Mouse (Mus musculus): ENCODE measurements around the gene E2f2.

The E2f2 gene

GRCm38 (mm10) chr4:136177244-136177611 is 5.0 kb downstream of the E2f2 start:
- peak; percentile 44 to 53 for DNase-seq

DNA sequence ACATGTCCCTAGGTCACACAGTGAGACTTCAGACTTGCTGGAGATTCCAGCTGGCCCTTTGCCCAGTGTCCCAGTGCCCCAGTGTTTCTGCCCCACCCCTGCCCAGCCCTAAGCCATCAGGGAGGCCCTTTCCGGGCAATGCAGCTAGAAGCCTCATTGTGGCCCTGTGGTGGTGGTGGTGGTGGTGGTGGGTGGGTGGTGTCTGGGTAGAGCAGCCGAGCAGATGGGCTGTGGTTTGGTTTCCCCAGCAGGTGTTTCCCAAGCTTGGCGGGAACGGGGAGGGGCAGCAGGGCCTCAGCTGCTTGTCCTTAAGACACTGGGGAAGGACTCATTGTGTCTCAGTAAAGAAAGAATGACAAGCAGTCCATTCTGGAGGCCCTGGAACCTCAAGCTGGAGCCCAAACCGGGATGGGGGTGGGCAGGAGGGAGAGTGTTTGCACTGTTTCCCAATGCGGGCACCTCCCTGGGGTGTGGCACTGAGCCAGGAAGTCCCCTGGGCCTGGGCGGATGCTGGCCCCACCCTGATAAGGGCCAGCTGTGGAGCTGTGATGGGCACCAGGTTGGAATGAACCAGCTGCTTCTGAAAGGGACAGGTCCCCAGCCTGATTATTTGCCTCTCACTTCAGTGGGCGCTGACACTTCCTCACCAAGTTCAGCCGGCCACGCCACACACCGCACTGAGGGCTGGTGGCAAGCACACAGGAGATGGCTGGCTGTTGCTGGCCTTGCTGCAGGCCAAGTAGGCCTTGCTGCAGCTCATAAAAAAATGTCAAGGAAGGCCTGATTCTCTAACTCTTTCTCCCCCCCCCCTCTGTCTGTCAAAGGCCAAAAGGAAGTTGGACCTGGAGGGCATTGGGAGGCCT is 5.6 kb downstream of the E2f2 start:
- peak; percentile 60 to 68 for DNase-seq

DNA sequence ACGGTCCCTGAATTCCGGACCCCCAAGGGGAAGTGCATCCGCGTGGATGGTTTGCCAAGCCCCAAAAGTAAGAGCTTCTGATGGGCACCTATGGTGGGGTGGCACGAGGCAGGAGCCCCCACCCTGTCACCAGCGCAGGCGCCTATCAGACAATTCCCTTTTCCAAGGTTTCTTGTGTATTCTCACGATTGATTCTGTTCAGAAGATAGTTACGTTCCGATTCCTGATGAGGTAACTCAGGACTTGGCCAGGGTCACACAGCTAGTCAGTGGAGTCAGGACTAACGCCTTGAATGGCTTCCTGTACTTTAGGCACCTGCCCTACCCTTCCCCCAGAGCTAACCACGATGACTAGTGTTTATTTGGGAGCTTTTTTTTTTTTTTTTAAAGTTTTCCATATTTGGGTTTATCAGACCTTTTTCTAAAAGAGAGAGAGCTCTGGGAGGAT is 6.3 kb downstream of the E2f2 start:
- DNase-seq: peak in 1 of 2 experiments; percentile 38

DNA sequence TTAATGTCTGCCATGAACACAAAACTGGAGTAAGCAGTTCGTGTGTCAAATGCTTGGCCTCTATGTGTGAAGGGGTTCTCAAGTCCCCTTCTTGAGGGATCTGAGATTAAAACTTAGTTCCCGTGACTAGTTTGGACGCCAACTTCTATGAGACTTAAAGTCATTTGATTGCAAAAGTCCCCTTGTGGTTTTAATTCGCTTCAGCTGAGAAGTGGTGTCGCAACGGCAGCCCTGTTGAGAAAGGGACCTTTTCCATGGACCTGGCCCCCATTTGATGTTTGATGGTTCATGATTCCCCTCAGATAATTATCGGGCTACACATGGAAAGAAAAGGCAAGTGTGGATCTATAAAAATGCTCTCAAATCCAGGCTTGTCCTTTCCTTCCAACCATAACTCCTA is 7.3 kb downstream of the E2f2 start:
- peak in 1 of 2 experiments; percentile 30 for DNase-seq

- DNase-seq: peak; percentile 97 to 98
Observed at GRCm38 (mm10) chr4:136179998-136180397, 7.8 kb downstream of the E2f2 start.

DNA sequence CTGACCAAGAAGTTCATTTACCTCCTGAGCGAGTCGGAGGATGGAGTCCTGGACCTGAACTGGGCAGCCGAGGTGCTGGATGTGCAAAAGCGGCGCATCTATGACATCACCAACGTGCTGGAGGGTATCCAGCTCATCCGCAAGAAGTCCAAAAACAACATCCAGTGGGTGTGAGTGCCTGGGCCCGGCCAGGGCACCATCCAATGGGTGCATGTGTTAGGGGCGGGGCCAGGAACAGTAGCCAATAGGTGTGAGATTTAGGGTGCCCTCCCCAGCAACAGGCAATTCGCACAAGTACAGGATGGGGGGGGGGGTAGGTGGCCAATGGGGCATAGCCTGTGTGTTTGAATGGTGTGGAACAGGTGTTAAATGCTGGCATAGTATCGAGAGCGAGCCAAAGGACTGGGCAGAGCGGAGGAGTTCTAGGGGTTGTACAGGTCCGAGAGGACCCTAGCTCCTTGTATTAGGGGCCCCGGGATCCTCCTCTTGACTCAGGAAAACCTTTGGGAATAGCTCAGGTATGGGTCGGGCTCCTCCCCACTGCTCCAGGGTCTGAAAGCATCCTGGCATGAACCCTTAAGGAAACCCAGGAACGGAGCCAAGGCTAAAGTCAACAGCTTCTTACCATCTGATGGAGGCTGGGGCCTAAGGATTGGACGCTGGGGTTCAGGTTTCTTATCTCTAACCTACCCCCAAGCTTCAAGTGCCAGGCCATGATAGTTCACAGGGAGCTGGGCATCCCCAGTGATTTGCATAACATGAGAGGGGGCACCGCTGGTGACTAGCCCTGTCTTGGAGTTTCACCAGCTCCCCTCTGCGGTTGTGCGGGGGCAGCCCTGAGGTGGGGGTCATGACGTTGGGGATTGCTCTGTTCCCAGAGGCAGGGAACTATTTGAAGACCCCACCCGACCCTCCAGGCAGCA is 8.5 kb downstream of the E2f2 start:
- peak; percentile 91 to 94 for DNase-seq

GRCm38 (mm10) chr4:136181367-136181766 is 9.2 kb downstream of the E2f2 start:
- peak in 1 of 2 experiments; percentile 27 for DNase-seq

- DNase-seq: no peak
Observed at GRCm38 (mm10) chr4:136185375-136185774, 13.2 kb downstream of the E2f2 start.

GRCm38 (mm10) chr4:136186315-136186714 is 14.1 kb downstream of the E2f2 start:
- DNase-seq: no peak

DNA sequence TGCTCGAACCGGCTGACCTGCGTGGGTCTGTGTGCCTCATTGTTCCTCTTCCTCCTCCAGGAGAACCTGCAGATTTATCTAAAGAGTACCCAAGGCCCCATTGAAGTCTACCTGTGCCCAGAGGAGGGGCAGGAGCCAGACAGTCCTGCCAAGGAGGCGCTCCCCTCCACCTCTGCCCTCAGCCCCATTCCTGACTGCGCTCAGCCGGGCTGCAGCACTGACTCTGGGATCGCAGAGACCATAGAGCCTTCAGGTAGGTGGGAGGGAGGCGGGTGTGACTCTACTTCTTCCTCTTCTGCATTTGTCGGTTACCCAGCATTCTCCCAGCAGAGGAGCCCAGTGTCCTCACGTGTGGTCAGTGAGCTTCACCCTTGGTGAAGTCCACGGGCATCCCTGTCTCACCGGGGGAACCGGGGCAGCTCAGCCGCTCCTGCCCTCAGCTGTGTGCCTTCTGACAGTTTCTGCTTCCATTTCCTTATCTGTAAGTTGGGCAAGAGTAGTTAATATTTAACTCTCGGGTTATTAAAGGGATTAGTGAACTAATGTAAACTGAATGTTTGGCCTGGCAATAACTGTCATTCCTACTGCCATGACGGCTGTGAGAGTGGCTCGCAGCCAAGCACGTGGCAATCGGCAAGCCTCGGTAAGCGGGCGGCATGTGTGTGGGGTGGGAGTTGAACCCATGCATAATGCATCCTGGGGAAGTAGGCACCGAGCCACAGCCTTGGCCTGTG is 14.7 kb downstream of the E2f2 start:
- no peak for DNase-seq

DNA sequence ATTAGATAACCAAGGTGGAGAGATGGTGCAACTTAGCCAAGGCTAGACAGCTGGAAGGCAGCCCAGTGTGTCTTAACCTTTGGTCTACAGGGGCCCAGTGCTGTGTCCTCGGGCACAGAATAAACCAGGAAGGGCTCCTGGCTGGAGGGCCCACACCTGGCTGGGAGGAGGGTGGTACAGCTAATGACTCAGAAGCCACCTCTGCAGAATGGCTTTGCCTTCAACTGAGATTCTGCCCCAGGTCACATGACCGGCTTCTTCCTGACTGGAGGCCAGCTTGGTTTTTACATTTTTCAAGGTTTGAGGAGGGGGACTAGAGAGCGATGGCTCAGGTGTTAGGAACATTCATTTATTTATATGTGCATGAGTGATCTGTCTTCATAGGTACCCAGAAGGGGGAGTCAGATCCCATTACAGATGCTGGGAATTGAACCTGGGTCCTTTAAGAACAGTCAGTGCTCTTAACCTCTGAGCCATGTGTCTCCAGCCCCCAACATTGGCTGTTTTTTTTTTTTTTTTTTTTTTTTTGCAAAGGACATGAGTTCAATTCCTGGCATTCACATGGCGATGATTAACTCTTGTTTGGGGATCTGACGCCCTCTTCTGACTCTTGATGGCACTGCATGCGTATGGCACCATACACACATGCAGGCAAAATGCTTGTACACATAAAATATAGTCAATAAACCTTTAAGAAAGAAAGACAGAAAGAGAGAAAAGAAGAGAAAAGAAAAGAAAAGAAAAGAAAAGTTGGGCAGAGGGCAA is 17.0 kb downstream of the E2f2 start:
- peak; percentile 55 to 60 for DNase-seq

DNA sequence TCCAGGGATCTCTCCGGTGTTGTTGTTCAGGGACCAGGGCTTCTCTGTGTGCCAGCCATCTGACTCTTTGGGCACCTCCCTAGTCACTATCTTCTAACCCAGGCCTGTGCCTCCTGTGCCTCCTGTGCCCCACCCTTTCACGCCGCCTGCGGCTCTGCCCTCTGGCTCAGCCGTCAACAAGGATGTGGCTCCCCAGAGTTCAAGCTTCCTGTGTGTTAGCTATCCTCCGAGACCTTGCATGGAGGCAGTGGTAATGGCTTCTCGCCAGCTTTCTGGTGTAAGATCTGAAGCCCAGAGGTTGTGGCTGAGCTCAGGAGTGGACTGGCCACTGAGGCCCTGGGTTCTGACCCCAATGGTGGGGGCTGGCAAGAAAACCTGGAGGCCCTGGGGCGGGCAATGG is 17.7 kb downstream of the E2f2 start:
- no peak for DNase-seq

GRCm38 (mm10) chr4:136193571-136193970 is 21.4 kb downstream of the E2f2 start:
- DNase-seq: no peak

GRCm38 (mm10) chr4:136195029-136195428 is 22.8 kb downstream of the E2f2 start:
- no peak for DNase-seq

- no peak for DNase-seq
Observed at GRCm38 (mm10) chr4:136195629-136196028, 23.4 kb downstream of the E2f2 start.

DNA sequence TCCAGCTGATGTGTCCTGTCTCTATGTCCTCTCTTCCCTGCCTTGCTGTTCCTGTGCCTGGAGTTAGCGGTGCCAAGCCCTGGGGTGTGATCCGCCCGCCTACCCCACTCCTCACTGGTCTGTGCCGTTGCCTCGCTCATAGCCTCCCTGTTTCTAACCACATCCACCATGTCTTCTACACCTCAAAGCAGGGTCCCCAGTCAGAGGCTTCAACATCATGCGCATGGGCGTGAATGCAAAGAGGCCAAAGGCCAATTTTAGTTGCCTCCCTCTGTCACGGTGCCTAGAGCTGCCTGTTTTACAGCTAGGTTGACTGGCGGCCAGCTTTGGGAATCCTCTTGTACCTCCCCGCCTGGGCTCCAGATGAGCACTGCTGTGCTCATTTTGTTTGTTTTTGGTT is 24.0 kb downstream of the E2f2 start:
- no peak for DNase-seq

DNA sequence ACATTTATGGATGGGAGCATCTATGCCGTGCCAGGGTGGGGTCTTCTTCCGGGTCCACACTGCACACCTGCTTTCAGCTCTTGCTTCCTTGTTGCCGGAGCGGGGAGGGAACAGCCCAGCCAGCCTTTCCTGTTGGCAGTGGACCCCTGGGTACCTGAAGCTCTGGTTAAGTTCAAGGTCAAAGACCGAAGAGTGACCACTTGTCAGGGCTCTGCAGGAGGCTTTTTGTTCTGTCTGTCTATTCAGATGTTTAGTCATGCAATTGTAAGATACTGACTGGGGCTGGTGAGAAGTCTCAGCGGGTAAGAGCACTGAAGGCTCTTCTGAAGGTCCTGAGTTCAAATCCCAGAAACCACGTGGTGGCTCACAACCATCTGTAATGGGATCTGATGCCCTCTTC is 26.7 kb downstream of the E2f2 start:
- no peak for DNase-seq

DNA sequence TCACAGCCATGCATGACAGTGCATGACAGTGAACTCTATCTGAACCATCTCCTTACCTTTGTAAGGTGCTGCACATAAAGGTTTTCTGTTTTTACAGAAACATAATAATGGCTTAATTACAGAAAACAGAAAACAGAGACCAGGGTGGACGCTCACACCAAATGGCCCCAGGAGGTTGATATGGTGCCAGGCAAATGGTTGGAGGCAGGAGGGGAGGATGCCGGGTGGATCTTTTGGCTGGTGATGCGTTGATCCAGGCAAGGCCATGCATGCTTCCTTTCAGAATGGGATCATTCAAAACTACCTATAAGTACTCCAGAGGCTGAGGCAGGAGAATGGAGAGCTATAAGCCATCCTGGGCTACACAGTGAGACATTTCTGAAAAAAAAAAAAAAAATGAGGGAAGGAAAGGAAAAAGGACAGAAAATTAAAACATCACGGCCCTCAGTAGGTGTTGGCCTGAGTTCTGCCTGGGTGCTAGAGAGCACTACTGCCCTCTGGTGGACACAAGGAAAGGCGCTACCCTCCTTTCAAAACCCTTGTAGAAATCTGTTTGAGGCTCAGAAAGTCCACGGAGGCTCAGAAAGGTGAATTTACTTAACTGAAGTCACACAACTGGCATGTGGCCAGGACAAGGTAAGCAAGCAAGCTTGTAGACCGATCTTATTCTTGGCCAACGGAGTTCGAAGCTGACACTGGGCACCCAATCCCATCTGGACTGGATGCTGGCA is 27.5 kb downstream of the E2f2 start:
- DNase-seq: peak; percentile 65 to 69

DNA sequence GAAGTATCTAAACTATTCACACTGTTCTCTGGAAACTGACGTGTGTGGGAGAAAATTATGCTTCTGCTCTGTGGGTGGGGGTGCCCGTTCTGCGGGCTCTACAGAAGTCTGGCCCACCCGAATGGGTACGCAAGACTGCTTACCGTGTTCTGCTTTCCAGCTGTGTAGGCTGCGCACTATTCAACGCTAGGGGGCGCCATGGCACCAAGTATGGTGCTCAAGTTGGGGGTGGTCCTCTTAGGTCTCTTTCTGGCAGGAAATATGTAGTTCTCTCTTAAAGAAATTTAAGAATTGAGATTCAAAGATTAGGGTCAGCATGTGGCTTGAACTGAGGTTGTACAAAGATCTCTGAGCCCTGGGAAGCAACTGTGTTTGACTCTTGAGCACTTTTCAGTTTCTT is 30.3 kb downstream of the E2f2 start:
- peak; percentile 82 to 83 for DNase-seq

GRCm38 (mm10) chr4:136204775-136205174 is 32.6 kb downstream of the E2f2 start:
- no peak for DNase-seq
